ENCODE assay signal across 8 mouse cellular contexts in genomic region chr14:120296231-120297006, GRCm38 (mm10). TPM values are rescaled to one million over a fixed set of nuclear protein-coding genes. Genes with fewer than 3 reads are reported as not detected.
A peak's percentile ranks its signal among the peaks of the same experiment; 100 is the strongest.
DNase-seq lines count a peak whose midpoint lies in the region; ATAC-seq and TF ChIP-seq lines count a peak whose summit lies in the region.

No protein-coding gene starts in this region.

- 53% methylated on average over 17 of the region's 17 CpGs for WGBS in lung, embryonic 14.5 days
- WGBS in heart, embryonic 16.5 days, result 45% methylated on average over 17 of the region's 17 CpGs
- 77% methylated on average over 17 of the region's 17 CpGs for WGBS in forebrain, embryonic 15.5 days

- peak; percentile 30 for DNase-seq in lung, embryonic 14.5 days
- DNase-seq in lung, postnatal 14 days, result no peak
- peak; percentile 50 for DNase-seq in lung, postnatal 10 days
- DNase-seq in layer of hippocampus, postnatal 10 days (ENCODE audit: low spot score in 2 of 2), result no peak
- DNase-seq in left cerebral cortex, postnatal 25 days (ENCODE audit: low spot score in 2 of 2), result no peak

- no peaks in the 10 kb centered on the region for H3K9me3 ChIP-seq in lung, embryonic 14.5 days (ENCODE audit: low read depth, low read length)
- no peaks in the 10 kb centered on the region for H3K9me3 ChIP-seq in heart, embryonic 16.5 days (replicated peaks; ENCODE audit: control insufficient read depth, low read length)
- H3K9me3 ChIP-seq in forebrain, embryonic 15.5 days, result no peaks in the 10 kb centered on the region

- peak overlapping the region; percentile 44 for H3K4me2 ChIP-seq in lung, embryonic 14.5 days
- peak overlapping the region; percentile 38 for H3K4me2 ChIP-seq in heart, embryonic 16.5 days (ENCODE audit: low read depth, low read length)
- H3K4me2 ChIP-seq in forebrain, embryonic 15.5 days (replicated peaks), result no peak overlapping the region

- ATAC-seq in lung, embryonic 14.5 days (ENCODE audit: insufficient read depth), result no peak
- no peak; the same call in 1 of the 2 replicates for ATAC-seq in heart, embryonic 16.5 days (replicated peaks; ENCODE audit: extremely low read depth, insufficient read depth, low FRiP score)
- no peak for ATAC-seq in forebrain, embryonic 15.5 days (replicated peaks)

- H3K9ac ChIP-seq in lung, embryonic 14.5 days, result peak overlapping the region; percentile 38
- peak overlapping the region; percentile 17 for H3K9ac ChIP-seq in heart, embryonic 16.5 days (ENCODE audit: low read length)
- no peak overlapping the region for H3K9ac ChIP-seq in forebrain, embryonic 15.5 days (replicated peaks)

- H3K27me3 ChIP-seq in lung, embryonic 14.5 days (ENCODE audit: insufficient read depth, low read length), result no peaks in the 10 kb centered on the region
- H3K27me3 ChIP-seq in heart, embryonic 16.5 days (ENCODE audit: control insufficient read depth, insufficient read depth, low read length), result no peaks in the 10 kb centered on the region
- no peaks in the 10 kb centered on the region for H3K27me3 ChIP-seq in forebrain, embryonic 15.5 days

- H3K36me3 ChIP-seq in lung, embryonic 14.5 days (ENCODE audit: insufficient read depth), result peaks cover 2% of the 10 kb centered on the region; the same call in 1 of the 2 replicates
- H3K36me3 ChIP-seq in heart, embryonic 16.5 days (ENCODE audit: control insufficient read depth, insufficient read depth), result peaks cover 3% of the 10 kb centered on the region; the same call in 1 of the 2 replicates
- no peaks in the 10 kb centered on the region for H3K36me3 ChIP-seq in forebrain, embryonic 15.5 days

- peak overlapping the region; percentile 88 for H3K27ac ChIP-seq in lung, embryonic 14.5 days (ENCODE audit: low read depth)
- H3K27ac ChIP-seq in brown adipose tissue, adult 24 weeks (replicated peaks; ENCODE audit: low read depth, low read length), result peak overlapping the region; percentile 98
- peak overlapping the region; percentile 94 for H3K27ac ChIP-seq in heart, embryonic 16.5 days (ENCODE audit: low read length)
- no peak overlapping the region for H3K27ac ChIP-seq in forebrain, embryonic 15.5 days (replicated peaks)

- no peak for TF ChIP-seq CTCF in lung, embryonic 14.5 days (IDR thresholded peaks at IDR 0.05; ENCODE audit: low read depth)

- intact Hi-C loops in left cerebral cortex, postnatal 25 days (cut with DNase I), result loop anchor here (1.0 kb wide), 1 partner anchor 35 kb away; no protein-coding TSS in a partner anchor

- H3K4me3 ChIP-seq in lung, embryonic 14.5 days (ENCODE audit: low read depth, low read length), result no peak overlapping the region
- H3K4me3 ChIP-seq in brown adipose tissue, adult 24 weeks (ENCODE audit: insufficient read depth, low read depth, low read length), result peak overlapping the region; percentile 31
- H3K4me3 ChIP-seq in heart, embryonic 16.5 days (ENCODE audit: low read length), result peak overlapping the region; percentile 15
- H3K4me3 ChIP-seq in forebrain, embryonic 15.5 days, result no peak overlapping the region

- H3K4me1 ChIP-seq in lung, embryonic 14.5 days (ENCODE audit: insufficient read depth), result peaks cover 55% of the 10 kb centered on the region
- peaks cover 60% of the 10 kb centered on the region for H3K4me1 ChIP-seq in brown adipose tissue, adult 24 weeks (ENCODE audit: control insufficient read depth, insufficient read depth, insufficient read length, low read length)
- peaks cover 84% of the 10 kb centered on the region for H3K4me1 ChIP-seq in heart, embryonic 16.5 days (ENCODE audit: control insufficient read depth, insufficient read depth, low read length)
- peaks cover 14% of the 10 kb centered on the region; the same call in 1 of the 2 replicates for H3K4me1 ChIP-seq in forebrain, embryonic 15.5 days

RNA-seq across cellular contexts. Expression of gene Mbnl2, which starts 20.9 kb away (rescaled TPM):
- 110 and 119 TPM in 2 replicates for polyA plus RNA-seq in lung, embryonic 14.5 days (2014; fragmentation: Nextera tagmentation; extraction: Ambion mirVana)
- polyA plus RNA-seq in brown adipose tissue, adult 24 weeks (2012; ENCODE audit: insufficient read depth, insufficient read length, missing spikeins), result 152 and 170 TPM in 2 replicates
- polyA plus RNA-seq in heart, embryonic 16.5 days (2015; fragmentation: Nextera tagmentation; extraction: Ambion mirVana), result 129 and 142 TPM in 2 replicates
- 100 to 1,000 TPM; 126 to 132 TPM for total RNA-seq in layer of hippocampus, postnatal 10 days (2021)
- polyA plus RNA-seq in forebrain, embryonic 15.5 days (2015; fragmentation: Nextera tagmentation; extraction: Ambion mirVana), result 22.2 TPM in 2 replicates
- total RNA-seq in left cerebral cortex, postnatal 25 days (2021), result 100 to 1,000 TPM; 244 to 245 TPM

Comparison
In these comparisons a context has a peak if more than half of its experiments do, and no peak if none do; other contexts are left out.
1. DNase-seq: peak in lung, embryonic 14.5 days (single experiment) and lung, postnatal 10 days (single experiment); none in lung, postnatal 14 days (single experiment), layer of hippocampus, postnatal 10 days (0 of 2) and left cerebral cortex, postnatal 25 days (0 of 2).
2. H3K4me3 ChIP-seq: peak in brown adipose tissue, adult 24 weeks (single experiment) and heart, embryonic 16.5 days (single experiment); none in lung, embryonic 14.5 days (single experiment) and forebrain, embryonic 15.5 days (single experiment).